In genomic region chr11:120233441-120234135, GRCm38 (mm10) we compare ENCODE assay signal across 8 mouse cellular contexts. TPM values are rescaled to one million over a fixed set of nuclear protein-coding genes. Genes with fewer than 3 reads are reported as not detected.
A peak's percentile ranks its signal among the peaks of the same experiment; 100 is the strongest.
DNase-seq lines count a peak whose midpoint lies in the region; ATAC-seq lines count a peak whose summit lies in the region.

No protein-coding gene starts in this region.

- no peaks in the 10 kb centered on the region for H3K9me3 ChIP-seq in embryonic facial prominence, embryonic 13.5 days
- no peaks in the 10 kb centered on the region for H3K9me3 ChIP-seq in hindbrain, embryonic 14.5 days (ENCODE audit: control insufficient read depth, low read length)
- no peaks in the 10 kb centered on the region for H3K9me3 ChIP-seq in liver, embryonic 15.5 days (replicated peaks)

- no peaks in the 10 kb centered on the region for H3K27me3 ChIP-seq in embryonic facial prominence, embryonic 13.5 days
- no peaks in the 10 kb centered on the region for H3K27me3 ChIP-seq in hindbrain, embryonic 14.5 days (ENCODE audit: control insufficient read depth, insufficient read depth, low read length)
- peaks cover 98% of the 10 kb centered on the region for H3K27me3 ChIP-seq in liver, embryonic 15.5 days

- peak; percentile 77 for DNase-seq in kidney, adult 18-20 months
- no peak for DNase-seq in kidney, adult 9 months
- DNase-seq in NIH3T3 (ENCODE audit: low read depth), result peak; percentile 66
- peak; percentile 66 for DNase-seq in hindbrain, embryonic 14.5 days (ENCODE audit: low spot score)
- peak; percentile 81 for DNase-seq in retina, postnatal 1 day
- no peak for DNase-seq in testis, postnatal 10 days (ENCODE audit: low spot score)

- peak overlapping the region; percentile 95 for H3K27ac ChIP-seq in embryonic facial prominence, embryonic 13.5 days
- H3K27ac ChIP-seq in hindbrain, embryonic 14.5 days, result peak overlapping the region; percentile 100
- peak overlapping the region; percentile 66 for H3K27ac ChIP-seq in liver, embryonic 15.5 days (replicated peaks)

- no peak for ATAC-seq in embryonic facial prominence, embryonic 13.5 days (ENCODE audit: insufficient number of reproducible peaks, insufficient read depth, low FRiP score, low TSS enrichment, low read depth)
- ATAC-seq in hindbrain, embryonic 14.5 days (ENCODE audit: low FRiP score), result no peak
- no peak for ATAC-seq in liver, embryonic 15.5 days (ENCODE audit: insufficient read depth)

- H3K36me3 ChIP-seq in embryonic facial prominence, embryonic 13.5 days, result 0 out of 2 replicates have a peak, but pooled peaks cover 11% of the 10 kb centered on the region
- peaks cover 10% of the 10 kb centered on the region; the same call in 1 of the 2 replicates for H3K36me3 ChIP-seq in hindbrain, embryonic 14.5 days (replicated peaks; ENCODE audit: control insufficient read depth, insufficient read depth)
- no peaks in the 10 kb centered on the region for H3K36me3 ChIP-seq in liver, embryonic 15.5 days (replicated peaks)

- under 1% methylated on average over 48 of the region's 51 CpGs for WGBS in embryonic facial prominence, embryonic 13.5 days
- WGBS in hindbrain, embryonic 14.5 days, result under 1% methylated on average over 50 of the region's 51 CpGs
- under 1% methylated on average over 51 of the region's 51 CpGs for WGBS in liver, embryonic 15.5 days (ENCODE audit: insufficient replicate concordance)

- peak overlapping the region; percentile 100 for H3K9ac ChIP-seq in embryonic facial prominence, embryonic 13.5 days
- H3K9ac ChIP-seq in hindbrain, embryonic 14.5 days, result peak overlapping the region; percentile 100
- peak overlapping the region; percentile 56 for H3K9ac ChIP-seq in liver, embryonic 15.5 days

- peak overlapping the region; percentile 99 for H3K4me2 ChIP-seq in embryonic facial prominence, embryonic 13.5 days
- peak overlapping the region; percentile 100 for H3K4me2 ChIP-seq in hindbrain, embryonic 14.5 days (replicated peaks)
- peak overlapping the region; percentile 83 for H3K4me2 ChIP-seq in liver, embryonic 15.5 days

- H3K4me1 ChIP-seq in embryonic facial prominence, embryonic 13.5 days, result peaks cover 41% of the 10 kb centered on the region
- peaks cover 32% of the 10 kb centered on the region for H3K4me1 ChIP-seq in hindbrain, embryonic 14.5 days (replicated peaks; ENCODE audit: control insufficient read depth, insufficient read depth, low read length)
- peaks cover 90% of the 10 kb centered on the region for H3K4me1 ChIP-seq in liver, embryonic 15.5 days (replicated peaks)

- peak overlapping the region; percentile 91 for H3K4me3 ChIP-seq in embryonic facial prominence, embryonic 13.5 days
- H3K4me3 ChIP-seq in hindbrain, embryonic 14.5 days (replicated peaks; ENCODE audit: low read length), result peak overlapping the region; percentile 88
- peak overlapping the region; percentile 59 for H3K4me3 ChIP-seq in liver, embryonic 15.5 days (replicated peaks)

RNA-seq across cellular contexts. Expression of gene Bahcc1, which starts 0.8 kb away (rescaled TPM):
- 13.1 and 13.9 TPM in 2 replicates for polyA plus RNA-seq in embryonic facial prominence, embryonic 13.5 days (2015; fragmentation: Nextera tagmentation; extraction: Ambion mirVana)
- 15.9 and 16.3 TPM in 2 replicates for polyA plus RNA-seq in hindbrain, embryonic 14.5 days (2014; fragmentation: Nextera tagmentation; extraction: Ambion mirVana)
- 0.91 and 1.0 TPM in 2 replicates for polyA plus RNA-seq in liver, embryonic 15.5 days (2015; fragmentation: Nextera tagmentation; extraction: Ambion mirVana)

Comparison
In these comparisons a context has a peak if more than half of its experiments do, and no peak if none do; other contexts are left out.
1. DNase-seq: peak in kidney, adult 18-20 months (single experiment), NIH3T3 (single experiment), hindbrain, embryonic 14.5 days (single experiment) and retina, postnatal 1 day (single experiment); none in kidney, adult 9 months (single experiment) and testis, postnatal 10 days (single experiment).
2. Peak in every context shown above with its lines, with median percentiles within 50 percentile points of each other: H3K27ac ChIP-seq, H3K4me2 ChIP-seq, H3K4me3 ChIP-seq and H3K9ac ChIP-seq.